Mouse (Mus musculus): Measurements from ENCODE around the gene Tns2. TPM values are rescaled to one million over a fixed set of nuclear protein-coding genes. Genes with fewer than 3 reads are reported as not detected.

Gene Tns2
- polyA plus RNA-seq, 1 experiment from 2014 or later, result 9.4 TPM

DNA sequence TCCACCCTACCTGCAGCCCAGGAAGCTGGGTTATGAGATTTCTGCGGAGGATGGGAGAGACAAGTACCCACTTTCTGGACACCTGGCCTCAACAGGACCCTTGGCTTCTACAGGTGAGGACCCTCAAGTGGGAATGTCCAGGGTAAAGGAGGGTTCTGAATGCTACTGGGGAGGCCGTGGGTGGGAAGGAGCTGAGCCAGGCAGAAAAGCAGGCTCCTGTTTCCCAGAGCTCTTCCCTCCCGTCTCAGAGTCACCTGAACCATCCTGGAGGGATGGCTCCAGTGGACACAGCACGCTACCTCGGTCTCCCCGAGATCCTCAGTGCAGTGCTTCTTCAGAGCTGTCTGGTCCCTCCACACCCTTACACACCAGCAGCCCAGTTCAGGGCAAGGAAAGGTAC lies 12.0 kb downstream of the Tns2 start:
- Histone ChIP-seq H3K9ac (ENCODE audit: low read depth, low read length) (no peak overlapping the region), H3K4me3 (ENCODE audit: low read depth, low read length) (no peak overlapping the region), H3K27me3 (ENCODE audit: control insufficient read depth, insufficient read depth, low read depth, low read length) (no peaks in the 10 kb centered on the region; the same call in none of the 2 replicates), H3K4me2 (ENCODE audit: low read length) (no peak overlapping the region), H3K9me3 (replicated peaks; ENCODE audit: control insufficient read depth, low read length, poor library complexity, severe bottlenecking) (no peaks in the 10 kb centered on the region), H3K4me1 (ENCODE audit: control insufficient read depth, insufficient read depth, low read length) (peaks cover 4% of the 10 kb centered on the region), H3K27ac (ENCODE audit: low read length) (no peak overlapping the region), H3K36me3 (ENCODE audit: control insufficient read depth, insufficient read depth, low read length) (0 out of 2 replicates have a peak, but pooled peaks cover 9% of the 10 kb centered on the region)
- 92% methylated on average over 6 of the region's 6 CpGs for WGBS
- no peak for ATAC-seq

DNA sequence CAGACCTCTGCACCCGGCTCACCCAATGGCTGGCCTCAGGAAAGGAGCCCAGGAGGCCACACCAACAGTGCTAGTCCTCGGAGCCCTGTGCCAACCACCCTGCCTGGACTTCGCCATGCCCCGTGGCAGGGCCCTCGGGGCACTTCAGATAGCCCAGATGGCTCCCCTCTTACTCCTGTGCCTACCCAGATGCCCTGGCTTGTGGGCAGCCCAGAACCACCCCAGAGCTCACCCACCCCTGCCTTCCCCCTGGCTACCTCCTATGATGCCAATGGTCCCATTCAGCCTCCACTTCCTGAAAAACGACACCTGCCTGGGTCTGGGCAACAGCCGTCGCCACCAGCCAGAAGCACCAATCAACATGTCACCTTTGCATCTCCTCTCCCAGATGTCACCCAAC lies 12.6 kb downstream of the Tns2 start:
- 87% methylated on average over 8 of the region's 8 CpGs for WGBS
- H3K36me3 ChIP-seq (ENCODE audit: control insufficient read depth, insufficient read depth, low read length), result 0 out of 2 replicates have a peak, but pooled peaks cover 14% of the 10 kb centered on the region
- H3K27ac ChIP-seq (ENCODE audit: low read length), result no peak overlapping the region
- H3K4me1 ChIP-seq (ENCODE audit: control insufficient read depth, insufficient read depth, low read length), result no peaks in the 10 kb centered on the region; the same call in 1 of the 2 replicates
- no peak overlapping the region for H3K4me3 ChIP-seq (ENCODE audit: low read depth, low read length)
- H3K9ac ChIP-seq (ENCODE audit: low read depth, low read length), result no peak overlapping the region
- no peak for ATAC-seq
- H3K27me3 ChIP-seq (ENCODE audit: control insufficient read depth, insufficient read depth, low read depth, low read length), result no peaks in the 10 kb centered on the region; the same call in 1 of the 2 replicates
- H3K9me3 ChIP-seq (replicated peaks; ENCODE audit: control insufficient read depth, low read length, poor library complexity, severe bottlenecking), result no peaks in the 10 kb centered on the region
- no peak overlapping the region for H3K4me2 ChIP-seq (ENCODE audit: low read length)

- no peaks in the 10 kb centered on the region; the same call in 1 of the 2 replicates for H3K4me1 ChIP-seq (ENCODE audit: control insufficient read depth, insufficient read depth, low read length)
- ATAC-seq, result no peak
- 74% methylated on average over 4 of the region's 4 CpGs for WGBS
- H3K27ac ChIP-seq (ENCODE audit: low read length), result no peak overlapping the region
- no peak overlapping the region for H3K4me2 ChIP-seq (ENCODE audit: low read length)
- no peaks in the 10 kb centered on the region for H3K9me3 ChIP-seq (replicated peaks; ENCODE audit: control insufficient read depth, low read length, poor library complexity, severe bottlenecking)
- no peak overlapping the region for H3K4me3 ChIP-seq (ENCODE audit: low read depth, low read length)
- H3K9ac ChIP-seq (ENCODE audit: low read depth, low read length), result no peak overlapping the region
- no peaks in the 10 kb centered on the region for H3K27me3 ChIP-seq (ENCODE audit: control insufficient read depth, insufficient read depth, low read depth, low read length)
- 0 out of 2 replicates have a peak, but pooled peaks cover 18% of the 10 kb centered on the region for H3K36me3 ChIP-seq (ENCODE audit: control insufficient read depth, insufficient read depth, low read length)
Measured at GRCm38 (mm10) chr15:102113674-102114073, 13.5 kb downstream of the Tns2 start.

GRCm38 (mm10) chr15:102114651-102115260 lies 14.5 kb downstream of the Tns2 start:
- no peaks in the 10 kb centered on the region for H3K9me3 ChIP-seq (replicated peaks; ENCODE audit: control insufficient read depth, low read length, poor library complexity, severe bottlenecking)
- peaks cover 18% of the 10 kb centered on the region; the same call in 1 of the 2 replicates for H3K36me3 ChIP-seq (ENCODE audit: control insufficient read depth, insufficient read depth, low read length)
- H3K9ac ChIP-seq (ENCODE audit: low read depth, low read length), result no peak overlapping the region
- H3K4me3 ChIP-seq (ENCODE audit: low read depth, low read length), result no peak overlapping the region
- H3K4me2 ChIP-seq (ENCODE audit: low read length), result no peak overlapping the region
- no peaks in the 10 kb centered on the region for H3K27me3 ChIP-seq (ENCODE audit: control insufficient read depth, insufficient read depth, low read depth, low read length)
- ATAC-seq, result no peak
- no peaks in the 10 kb centered on the region for H3K4me1 ChIP-seq (ENCODE audit: control insufficient read depth, insufficient read depth, low read length)
- whole genome bisulfite sequencing, result 93% methylated on average over 7 of the region's 7 CpGs
- no peak overlapping the region for H3K27ac ChIP-seq (ENCODE audit: low read length)

DNA sequence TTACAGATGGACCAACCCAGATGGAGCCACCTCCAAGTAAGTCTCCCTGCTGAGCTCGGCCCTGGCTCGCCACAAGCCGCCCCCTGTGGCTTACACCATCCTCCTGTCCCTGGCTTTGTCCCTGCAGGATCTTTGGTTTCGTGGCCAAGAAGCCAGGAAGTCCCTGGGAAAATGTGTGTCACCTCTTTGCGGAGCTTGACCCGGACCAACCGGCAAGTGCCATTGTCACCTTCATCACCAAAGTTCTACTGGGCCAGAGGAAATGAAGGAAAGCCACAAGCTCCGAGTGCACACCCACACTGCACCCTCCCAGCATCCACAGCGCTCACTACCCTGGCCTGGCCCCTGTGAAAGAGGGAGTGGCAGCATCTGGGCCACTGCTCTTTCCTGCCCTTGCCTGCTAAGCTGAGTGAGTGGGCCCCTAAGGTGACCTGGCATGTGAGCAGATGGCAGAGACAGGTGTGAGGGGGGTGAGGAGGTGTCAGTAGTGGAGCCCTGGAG lies 15.6 kb downstream of the Tns2 start:
- Histone ChIP-seq H3K27me3 (ENCODE audit: control insufficient read depth, insufficient read depth, low read depth, low read length) (no peaks in the 10 kb centered on the region), H3K9ac (ENCODE audit: low read depth, low read length) (no peak overlapping the region), H3K4me2 (ENCODE audit: low read length) (no peak overlapping the region), H3K27ac (ENCODE audit: low read length) (0 out of 2 replicates have a peak overlapping the region, but pooled peaks have one; percentile 18), H3K36me3 (ENCODE audit: control insufficient read depth, insufficient read depth, low read length) (peaks cover 22% of the 10 kb centered on the region; the same call in 1 of the 2 replicates), H3K4me3 (ENCODE audit: low read depth, low read length) (no peak overlapping the region), H3K4me1 (ENCODE audit: control insufficient read depth, insufficient read depth, low read length) (no peaks in the 10 kb centered on the region), H3K9me3 (replicated peaks; ENCODE audit: control insufficient read depth, low read length, poor library complexity, severe bottlenecking) (no peaks in the 10 kb centered on the region)
- no peak for ATAC-seq
- 76% methylated on average over 9 of the region's 9 CpGs for WGBS

DNA sequence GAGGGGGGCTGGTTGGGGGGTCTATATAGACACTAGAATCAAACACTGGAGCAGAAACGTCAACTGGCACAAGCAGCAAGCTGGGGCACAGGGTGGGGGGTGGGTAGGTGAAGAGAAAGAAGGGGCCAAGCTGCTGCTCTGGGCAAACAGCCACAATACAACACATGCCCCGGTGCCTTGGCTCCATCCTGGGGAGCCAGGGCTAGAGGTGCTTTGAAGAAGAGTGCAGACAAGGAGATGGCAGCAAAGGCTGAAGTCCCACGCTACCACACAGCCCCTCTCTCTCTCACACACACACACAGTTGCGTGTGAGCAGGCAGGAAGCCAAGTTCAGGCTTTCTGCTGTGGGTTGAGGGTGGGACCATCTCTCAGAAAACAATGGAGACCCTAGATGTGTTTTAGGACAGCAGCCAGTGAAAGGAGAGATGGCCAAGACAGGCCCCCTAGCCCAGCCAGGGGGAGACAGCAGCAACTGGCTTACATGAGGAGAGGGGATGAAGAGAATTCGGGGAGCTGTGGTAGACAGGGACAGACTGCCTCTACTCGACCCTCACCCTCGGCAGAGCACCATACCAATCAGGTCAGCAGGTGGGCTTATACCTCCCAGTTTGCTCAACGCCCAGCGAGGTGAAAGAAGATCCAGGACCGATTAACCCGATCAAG lies 16.7 kb downstream of the Tns2 start:
- H3K36me3 ChIP-seq (ENCODE audit: control insufficient read depth, insufficient read depth, low read length), result peaks cover 29% of the 10 kb centered on the region
- peak; percentile 59 for ATAC-seq
- 66% methylated on average over 11 of the region's 11 CpGs for WGBS
- H3K4me2 ChIP-seq (ENCODE audit: low read length), result no peak overlapping the region
- H3K4me1 ChIP-seq (ENCODE audit: control insufficient read depth, insufficient read depth, low read length), result no peaks in the 10 kb centered on the region
- 0 out of 2 replicates have a peak overlapping the region, but pooled peaks have one; percentile 10 for H3K9ac ChIP-seq (ENCODE audit: low read depth, low read length)
- H3K4me3 ChIP-seq (ENCODE audit: low read depth, low read length), result no peak overlapping the region
- H3K9me3 ChIP-seq (replicated peaks; ENCODE audit: control insufficient read depth, low read length, poor library complexity, severe bottlenecking), result no peaks in the 10 kb centered on the region
- no peaks in the 10 kb centered on the region for H3K27me3 ChIP-seq (ENCODE audit: control insufficient read depth, insufficient read depth, low read depth, low read length)
- peak overlapping the region; percentile 64 for H3K27ac ChIP-seq (ENCODE audit: low read length)

DNA sequence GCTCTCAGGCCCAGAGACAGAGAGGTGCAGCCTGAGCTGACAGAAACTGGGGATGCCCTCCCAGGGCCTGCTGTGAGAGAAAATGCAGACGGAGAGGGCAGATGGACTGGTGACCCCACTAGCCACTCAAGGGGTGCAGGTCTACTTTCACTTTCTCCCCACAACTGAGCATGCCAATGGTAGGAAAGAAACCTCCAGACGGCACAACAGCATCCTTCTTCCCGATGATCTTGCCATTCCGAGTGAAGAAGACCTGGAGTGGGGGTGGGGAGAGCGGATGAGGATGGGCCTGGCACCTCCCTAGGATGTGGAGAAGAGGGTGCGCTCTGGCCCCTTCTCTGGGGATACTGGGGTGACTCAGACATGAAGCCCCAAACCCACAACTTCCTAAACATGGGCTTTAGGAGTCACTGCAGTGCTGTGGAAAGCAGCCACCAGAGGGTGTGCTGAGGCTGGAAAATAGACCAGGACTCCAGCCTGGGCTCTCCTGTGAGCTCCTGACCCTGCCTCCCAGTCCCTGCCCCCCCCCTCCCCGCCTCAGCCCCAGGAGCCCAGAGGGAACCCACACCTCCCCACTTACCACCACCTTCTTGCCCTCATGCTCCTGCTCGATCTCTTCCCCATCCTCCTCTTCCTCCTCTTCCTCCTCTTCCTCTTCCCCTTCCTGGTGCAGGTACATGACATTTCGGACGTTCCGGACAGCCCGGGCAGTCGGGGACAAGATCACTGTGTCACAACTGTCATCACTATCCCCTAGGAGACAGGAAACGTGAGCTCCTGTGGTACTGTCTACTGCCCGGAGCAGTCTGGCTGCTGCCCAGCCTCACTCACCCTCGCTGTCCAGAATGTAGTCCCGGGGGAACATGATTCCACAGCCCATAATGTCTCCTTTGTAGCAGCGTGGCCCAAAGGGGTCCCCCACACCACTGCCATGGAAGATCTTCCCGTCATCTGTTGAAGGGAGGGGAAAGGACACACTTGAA lies 17.5 kb downstream of the Tns2 start:
- WGBS, result 78% methylated on average over 18 of the region's 19 CpGs
- no peak overlapping the region for H3K4me2 ChIP-seq (ENCODE audit: low read length)
- ATAC-seq, result no peak
- no peaks in the 10 kb centered on the region for H3K9me3 ChIP-seq (replicated peaks; ENCODE audit: control insufficient read depth, low read length, poor library complexity, severe bottlenecking)
- H3K27me3 ChIP-seq (ENCODE audit: control insufficient read depth, insufficient read depth, low read depth, low read length), result no peaks in the 10 kb centered on the region
- no peaks in the 10 kb centered on the region for H3K4me1 ChIP-seq (ENCODE audit: control insufficient read depth, insufficient read depth, low read length)
- peak overlapping the region; percentile 64 for H3K27ac ChIP-seq (ENCODE audit: low read length)
- H3K4me3 ChIP-seq (ENCODE audit: low read depth, low read length), result no peak overlapping the region
- H3K36me3 ChIP-seq (ENCODE audit: control insufficient read depth, insufficient read depth, low read length), result peaks cover 31% of the 10 kb centered on the region
- H3K9ac ChIP-seq (ENCODE audit: low read depth, low read length), result no peak overlapping the region

DNA sequence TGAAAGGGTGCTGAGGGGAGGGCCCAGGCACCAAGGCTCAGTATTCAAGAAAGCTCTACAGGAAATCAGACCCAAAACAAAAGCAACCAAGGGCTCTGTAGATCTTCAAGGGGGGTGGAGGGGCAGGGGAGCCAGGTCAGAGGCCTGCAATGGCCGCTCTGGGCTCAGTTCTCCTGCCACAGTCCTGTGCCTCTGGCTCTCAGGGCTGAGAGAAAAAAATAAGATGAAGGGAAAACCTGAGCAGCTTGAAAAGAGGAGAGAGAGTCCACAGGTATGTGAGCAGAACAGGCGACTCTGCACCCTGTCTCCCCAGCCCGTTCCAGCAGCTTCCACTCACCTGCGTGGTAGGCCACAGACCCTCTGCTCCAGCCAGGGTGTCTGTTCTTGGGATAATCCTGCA lies 18.4 kb downstream of the Tns2 start:
- no peaks in the 10 kb centered on the region for H3K9me3 ChIP-seq (replicated peaks; ENCODE audit: control insufficient read depth, low read length, poor library complexity, severe bottlenecking)
- H3K27me3 ChIP-seq (ENCODE audit: control insufficient read depth, insufficient read depth, low read depth, low read length), result no peaks in the 10 kb centered on the region
- no peak overlapping the region for H3K4me3 ChIP-seq (ENCODE audit: low read depth, low read length)
- no peak overlapping the region for H3K4me2 ChIP-seq (ENCODE audit: low read length)
- no peak for ATAC-seq
- peaks cover 36% of the 10 kb centered on the region for H3K36me3 ChIP-seq (ENCODE audit: control insufficient read depth, insufficient read depth, low read length)
- no peak overlapping the region for H3K9ac ChIP-seq (ENCODE audit: low read depth, low read length)
- WGBS, result 95% methylated on average over 4 of the region's 4 CpGs
- no peak overlapping the region for H3K27ac ChIP-seq (ENCODE audit: low read length)
- H3K4me1 ChIP-seq (ENCODE audit: control insufficient read depth, insufficient read depth, low read length), result no peaks in the 10 kb centered on the region
